Mouse (Mus musculus): ENCODE data around the gene Mfrp. TPM values are rescaled to one million over a fixed set of nuclear protein-coding genes. Genes with fewer than 3 reads are reported as not detected.
A peak's percentile ranks its signal among the peaks of the same experiment; 100 is the strongest.

Mfrp gene
- polyA plus RNA-seq, 1 experiment: 5.4 TPM

GRCm38 (mm10) chr9:44088877-44089608, 12.5 kb upstream of the Mfrp start:
- TF ChIP-seq CTCF (conservative IDR thresholded peaks at IDR 0.05; ENCODE audit: insufficient read depth, insufficient read length, low read depth, low read length) (no peak), POLR2A (IDR thresholded peaks at IDR 0.05; ENCODE audit: low read depth, low read length) (no peak)
- H3K4me3 ChIP-seq (ENCODE audit: insufficient read depth, low read depth, low read length): no peak overlapping the region
- H3K4me1 ChIP-seq (ENCODE audit: control insufficient read depth, insufficient read depth, low read length): peaks cover 5% of the 10 kb centered on the region
- WGBS: 50% methylated on average over 12 of the region's 12 CpGs
- H3K36me3 ChIP-seq (ENCODE audit: control insufficient read depth, insufficient read depth, low read length): peaks cover 9% of the 10 kb centered on the region
- H3K27me3 ChIP-seq (replicated peaks; ENCODE audit: control insufficient read depth, insufficient read depth, low read length): no peaks in the 10 kb centered on the region
- no peak for DNase-seq
- H3K27ac ChIP-seq (ENCODE audit: insufficient read depth, low read depth, low read length): no peak overlapping the region

- no peaks in the 10 kb centered on the region for H3K27me3 ChIP-seq (replicated peaks; ENCODE audit: control insufficient read depth, insufficient read depth, low read length)
- WGBS: 45% methylated on average over 24 of the region's 24 CpGs
- DNase-seq: peak; percentile 82
- H3K4me1 ChIP-seq (ENCODE audit: control insufficient read depth, insufficient read depth, low read length): peaks cover 2% of the 10 kb centered on the region
- H3K36me3 ChIP-seq (ENCODE audit: control insufficient read depth, insufficient read depth, low read length): peaks cover 9% of the 10 kb centered on the region
- H3K4me3 ChIP-seq (ENCODE audit: insufficient read depth, low read depth, low read length): no peak overlapping the region
- no peak overlapping the region for H3K27ac ChIP-seq (ENCODE audit: insufficient read depth, low read depth, low read length)
- no peak for TF ChIP-seq POLR2A (IDR thresholded peaks at IDR 0.05; ENCODE audit: low read depth, low read length)
- TF ChIP-seq CTCF (conservative IDR thresholded peaks at IDR 0.05; ENCODE audit: insufficient read depth, insufficient read length, low read depth, low read length): peak; percentile 85
Observed at GRCm38 (mm10) chr9:44093612-44094503, 7.7 kb upstream of the Mfrp start.

- no peak for DNase-seq
- no peak overlapping the region for H3K27ac ChIP-seq (ENCODE audit: insufficient read depth, low read depth, low read length)
- peaks cover 9% of the 10 kb centered on the region for H3K36me3 ChIP-seq (ENCODE audit: control insufficient read depth, insufficient read depth, low read length)
- WGBS: 92% methylated on average over 3 of the region's 3 CpGs
- H3K4me3 ChIP-seq (ENCODE audit: insufficient read depth, low read depth, low read length): no peak overlapping the region
- H3K4me1 ChIP-seq (ENCODE audit: control insufficient read depth, insufficient read depth, low read length): no peaks in the 10 kb centered on the region
- no peaks in the 10 kb centered on the region for H3K27me3 ChIP-seq (replicated peaks; ENCODE audit: control insufficient read depth, insufficient read depth, low read length)
- TF ChIP-seq CTCF (conservative IDR thresholded peaks at IDR 0.05; ENCODE audit: insufficient read depth, insufficient read length, low read depth, low read length) (no peak), POLR2A (IDR thresholded peaks at IDR 0.05; ENCODE audit: low read depth, low read length) (no peak)
Observed at GRCm38 (mm10) chr9:44094737-44095136, 6.8 kb upstream of the Mfrp start.

- no peak for TF ChIP-seq POLR2A (IDR thresholded peaks at IDR 0.05; ENCODE audit: low read depth, low read length)
- TF ChIP-seq CTCF (conservative IDR thresholded peaks at IDR 0.05; ENCODE audit: insufficient read depth, insufficient read length, low read depth, low read length): no peak
- Histone ChIP-seq H3K27me3 (replicated peaks; ENCODE audit: control insufficient read depth, insufficient read depth, low read length) (no peaks in the 10 kb centered on the region), H3K36me3 (ENCODE audit: control insufficient read depth, insufficient read depth, low read length) (peaks cover 7% of the 10 kb centered on the region), H3K4me1 (ENCODE audit: control insufficient read depth, insufficient read depth, low read length) (no peaks in the 10 kb centered on the region), H3K4me3 (ENCODE audit: insufficient read depth, low read depth, low read length) (no peak overlapping the region), H3K27ac (ENCODE audit: insufficient read depth, low read depth, low read length) (no peak overlapping the region)
- WGBS: 92% methylated on average over 9 of the region's 9 CpGs
- no peak for DNase-seq
Observed at GRCm38 (mm10) chr9:44095781-44096180, 5.7 kb upstream of the Mfrp start.

- Histone ChIP-seq H3K27me3 (replicated peaks; ENCODE audit: control insufficient read depth, insufficient read depth, low read length) (no peaks in the 10 kb centered on the region), H3K4me3 (ENCODE audit: insufficient read depth, low read depth, low read length) (no peak overlapping the region), H3K4me1 (ENCODE audit: control insufficient read depth, insufficient read depth, low read length) (no peaks in the 10 kb centered on the region), H3K36me3 (ENCODE audit: control insufficient read depth, insufficient read depth, low read length) (peaks cover 4% of the 10 kb centered on the region), H3K27ac (ENCODE audit: insufficient read depth, low read depth, low read length) (peak overlapping the region; percentile 14)
- peak; percentile 62 for DNase-seq
- TF ChIP-seq POLR2A (IDR thresholded peaks at IDR 0.05; ENCODE audit: low read depth, low read length) (no peak), CTCF (conservative IDR thresholded peaks at IDR 0.05; ENCODE audit: insufficient read depth, insufficient read length, low read depth, low read length) (no peak)
- WGBS: 39% methylated on average over 9 of the region's 9 CpGs
Observed at GRCm38 (mm10) chr9:44096536-44096935, 5.0 kb upstream of the Mfrp start.

GRCm38 (mm10) chr9:44104881-44105280, 3.4 kb downstream of the Mfrp start:
- 88% methylated on average over 7 of the region's 7 CpGs for WGBS
- Histone ChIP-seq H3K27ac (ENCODE audit: insufficient read depth, low read depth, low read length) (no peak overlapping the region), H3K27me3 (replicated peaks; ENCODE audit: control insufficient read depth, insufficient read depth, low read length) (no peaks in the 10 kb centered on the region), H3K36me3 (ENCODE audit: control insufficient read depth, insufficient read depth, low read length) (no peaks in the 10 kb centered on the region), H3K4me3 (ENCODE audit: insufficient read depth, low read depth, low read length) (no peak overlapping the region), H3K4me1 (ENCODE audit: control insufficient read depth, insufficient read depth, low read length) (peaks cover 4% of the 10 kb centered on the region; the same call in 1 of the 2 replicates)
- TF ChIP-seq POLR2A (IDR thresholded peaks at IDR 0.05; ENCODE audit: low read depth, low read length) (no peak), CTCF (conservative IDR thresholded peaks at IDR 0.05; ENCODE audit: insufficient read depth, insufficient read length, low read depth, low read length) (no peak)
- DNase-seq: no peak

- H3K27me3 ChIP-seq (replicated peaks; ENCODE audit: control insufficient read depth, insufficient read depth, low read length): no peaks in the 10 kb centered on the region
- WGBS: 75% methylated on average over 10 of the region's 10 CpGs
- H3K36me3 ChIP-seq (ENCODE audit: control insufficient read depth, insufficient read depth, low read length): no peaks in the 10 kb centered on the region
- no peak for DNase-seq
- no peak overlapping the region for H3K4me3 ChIP-seq (ENCODE audit: insufficient read depth, low read depth, low read length)
- no peak overlapping the region for H3K27ac ChIP-seq (ENCODE audit: insufficient read depth, low read depth, low read length)
- H3K4me1 ChIP-seq (ENCODE audit: control insufficient read depth, insufficient read depth, low read length): peaks cover 4% of the 10 kb centered on the region; the same call in 1 of the 2 replicates
- TF ChIP-seq CTCF (conservative IDR thresholded peaks at IDR 0.05; ENCODE audit: insufficient read depth, insufficient read length, low read depth, low read length): no peak
- no peak for TF ChIP-seq POLR2A (IDR thresholded peaks at IDR 0.05; ENCODE audit: low read depth, low read length)
Observed at GRCm38 (mm10) chr9:44105781-44106180, 4.3 kb downstream of the Mfrp start.

Measured in kidney, adult 2 months (tissue).